Mouse (Mus musculus): ENCODE measurements around the gene Krt13.

The Krt13 gene

GRCm38 (mm10) chr11:100112935-100113741 is 8.2 kb downstream of the Krt13 start:
- no peak for DNase-seq

- DNase-seq, result no peak
Measured at GRCm38 (mm10) chr11:100105576-100106122, 15.7 kb downstream of the Krt13 start, which contains the start of gene Krt36. TSS of gene Krt36 (minus strand) at chr11:100105626.

- no peak for DNase-seq
Measured at GRCm38 (mm10) chr11:100102693-100103429, 18.5 kb downstream of the Krt13 start.

GRCm38 (mm10) chr11:100100391-100100790 is 21.0 kb downstream of the Krt13 start:
- DNase-seq, result no peak

GRCm38 (mm10) chr11:100097819-100098218 is 23.5 kb downstream of the Krt13 start:
- no peak for DNase-seq

GRCm38 (mm10) chr11:100096141-100096540 is 25.2 kb downstream of the Krt13 start, which contains the start of gene Krt35:
TSS of gene Krt35 (minus strand) at chr11:100096241.
- no peak for DNase-seq

- DNase-seq, result no peak
Measured at GRCm38 (mm10) chr11:100088378-100089025, 32.9 kb downstream of the Krt13 start.

- no peak for DNase-seq
Measured at GRCm38 (mm10) chr11:100087861-100088260, 33.5 kb downstream of the Krt13 start, which contains the start of gene Krt32. TSS of gene Krt32 (minus strand) at chr11:100088226.

GRCm38 (mm10) chr11:100073873-100074272 is 47.5 kb downstream of the Krt13 start:
- DNase-seq, result no peak
